Mouse (Mus musculus): ENCODE data around the gene Slc38a7.
"Not testable (repeated sequence)": the region's sequence is repeated elsewhere in the genome, so short reads cannot be mapped to it uniquely, and the experiment has no call there.

Slc38a7 gene

GRCm38 (mm10) chr8:95850326-95850725, 3.0 kb downstream of the Slc38a7 start:
- DNase-seq (ENCODE audit: low read depth, low spot score), result no peak

- DNase-seq (ENCODE audit: low read depth, low spot score), result no peak
Observed at GRCm38 (mm10) chr8:95848734-95849464, 4.4 kb downstream of the Slc38a7 start.

- DNase-seq (ENCODE audit: low read depth, low spot score), result no peak
Observed at GRCm38 (mm10) chr8:95848061-95848551, 5.2 kb downstream of the Slc38a7 start.

- DNase-seq (ENCODE audit: low read depth, low spot score), result no peak
Observed at GRCm38 (mm10) chr8:95845026-95845425, 8.3 kb downstream of the Slc38a7 start.

GRCm38 (mm10) chr8:95843968-95844367, 9.4 kb downstream of the Slc38a7 start:
- no peak for DNase-seq (ENCODE audit: low read depth, low spot score)

GRCm38 (mm10) chr8:95841436-95841835, 11.9 kb downstream of the Slc38a7 start:
- no peak for DNase-seq (ENCODE audit: low read depth, low spot score)

- DNase-seq (ENCODE audit: low read depth, low spot score), result no peak
Observed at GRCm38 (mm10) chr8:95839289-95839688, 14.1 kb downstream of the Slc38a7 start.

- no peak for DNase-seq (ENCODE audit: low read depth, low spot score)
Observed at GRCm38 (mm10) chr8:95837266-95837665, 16.1 kb downstream of the Slc38a7 start.

- DNase-seq (ENCODE audit: low read depth, low spot score), result no peak
Observed at GRCm38 (mm10) chr8:95835891-95836290, 17.4 kb downstream of the Slc38a7 start.

- DNase-seq (ENCODE audit: low read depth, low spot score), result peak; percentile 44
Observed at GRCm38 (mm10) chr8:95833435-95833984, 19.8 kb downstream of the Slc38a7 start.

- DNase-seq (ENCODE audit: low read depth, low spot score), result peak; percentile 90
Observed at GRCm38 (mm10) chr8:95832603-95833434, 20.5 kb downstream of the Slc38a7 start.

GRCm38 (mm10) chr8:95830144-95830543, 23.2 kb downstream of the Slc38a7 start:
- no peak for DNase-seq (ENCODE audit: low read depth, low spot score)

GRCm38 (mm10) chr8:95825162-95825561, 28.2 kb downstream of the Slc38a7 start, which contains the start of gene Sap18b:
TSS of gene Sap18b (plus strand) at chr8:95825346.
- DNase-seq (ENCODE audit: low read depth, low spot score), result not testable (repeated sequence)

GRCm38 (mm10) chr8:95822699-95823098, 30.6 kb downstream of the Slc38a7 start:
- no peak for DNase-seq (ENCODE audit: low read depth, low spot score)

- DNase-seq (ENCODE audit: low read depth, low spot score), result no peak
Observed at GRCm38 (mm10) chr8:95822096-95822495, 31.2 kb downstream of the Slc38a7 start.

GRCm38 (mm10) chr8:95821266-95821665, 32.1 kb downstream of the Slc38a7 start:
- no peak for DNase-seq (ENCODE audit: low read depth, low spot score)

GRCm38 (mm10) chr8:95818211-95818610, 35.1 kb downstream of the Slc38a7 start:
- DNase-seq (ENCODE audit: low read depth, low spot score), result no peak

- DNase-seq (ENCODE audit: low read depth, low spot score), result no peak
Observed at GRCm38 (mm10) chr8:95817597-95817996, 35.7 kb downstream of the Slc38a7 start.

GRCm38 (mm10) chr8:95816044-95816708, 37.2 kb downstream of the Slc38a7 start:
- no peak for DNase-seq (ENCODE audit: low read depth, low spot score)

GRCm38 (mm10) chr8:95810184-95810591, 43.2 kb downstream of the Slc38a7 start:
- DNase-seq (ENCODE audit: low read depth, low spot score), result no peak

- no peak for DNase-seq (ENCODE audit: low read depth, low spot score)
Observed at GRCm38 (mm10) chr8:95809116-95809515, 44.2 kb downstream of the Slc38a7 start.

- DNase-seq (ENCODE audit: low read depth, low spot score), result no peak
Observed at GRCm38 (mm10) chr8:95808631-95809030, 44.7 kb downstream of the Slc38a7 start.
